Mouse (Mus musculus): ENCODE measurements at regions not wholly inside any gene's neighbourhood (a gene's known extent, or its start where the extent isn't known, plus 50 kb on each side); places are given as distances from the start of the nearest gene placed in this dataset.

GRCm38 (mm10) chr17:80800454-80800853 lies 72.2 kb upstream of the Map4k3 start:
- TF ChIP-seq POLR2A (IDR thresholded peaks at IDR 0.05; ENCODE audit: insufficient read depth, low read depth, low read length) (no peak), CTCF (IDR thresholded peaks at IDR 0.05) (no peak), EP300 (IDR thresholded peaks at IDR 0.05; ENCODE audit: insufficient read depth, low read depth, low read length) (no peak)

Data from heart, adult 2 months (tissue).